Mouse (Mus musculus): ENCODE results near the gene Ncoa7.

Gene Ncoa7

DNA sequence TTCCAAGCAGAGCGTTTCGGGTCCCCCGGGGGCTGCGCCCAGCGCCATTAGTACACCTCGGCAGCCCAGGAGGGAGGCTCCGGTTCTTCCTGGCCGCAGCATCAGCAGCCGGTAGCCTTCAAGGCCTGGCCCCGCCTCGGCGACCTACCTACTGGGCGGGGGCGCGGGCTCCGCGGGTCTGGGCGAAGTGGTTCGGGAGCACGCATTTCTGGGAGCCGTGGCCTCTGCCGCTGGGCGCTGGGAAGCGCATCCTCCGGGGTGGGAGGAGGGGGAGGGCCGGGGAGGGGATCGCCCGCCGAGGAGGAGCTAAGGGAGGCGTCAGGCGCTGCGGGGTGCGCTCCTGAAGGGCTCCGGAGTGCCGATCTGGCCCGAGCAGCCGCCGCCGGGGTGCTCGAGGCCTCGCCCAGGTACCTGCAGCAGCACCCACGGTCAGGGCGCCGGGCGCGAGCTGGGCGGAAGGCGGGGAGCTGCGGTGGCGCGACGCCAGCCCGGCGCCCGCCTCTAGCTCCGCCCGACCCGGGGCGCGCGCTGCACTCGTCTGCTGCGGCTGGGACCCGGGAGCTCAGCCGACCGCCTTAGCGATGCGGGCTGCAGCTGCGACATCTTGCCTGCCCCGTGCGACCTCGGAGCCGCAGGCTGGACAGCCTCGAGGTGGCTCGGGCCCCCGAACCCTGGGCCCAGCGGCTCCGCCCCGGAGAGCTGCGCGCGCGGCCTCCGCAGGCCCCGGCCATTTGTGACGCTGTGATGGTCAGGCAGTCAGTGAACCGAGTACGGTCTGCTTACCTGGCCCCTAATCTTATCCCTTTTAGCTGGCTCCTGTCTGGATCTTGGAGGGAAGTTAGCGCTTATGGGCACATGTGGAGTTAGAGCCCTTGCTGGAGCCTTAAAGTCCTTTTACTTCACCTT is at the start of gene Ncoa7:
Gene Ncoa7 (minus strand): TSS at position 646 of the 906 bp plus-strand sequence.
- DNase-seq (ENCODE audit: low read depth) = peak; percentile 47

DNA sequence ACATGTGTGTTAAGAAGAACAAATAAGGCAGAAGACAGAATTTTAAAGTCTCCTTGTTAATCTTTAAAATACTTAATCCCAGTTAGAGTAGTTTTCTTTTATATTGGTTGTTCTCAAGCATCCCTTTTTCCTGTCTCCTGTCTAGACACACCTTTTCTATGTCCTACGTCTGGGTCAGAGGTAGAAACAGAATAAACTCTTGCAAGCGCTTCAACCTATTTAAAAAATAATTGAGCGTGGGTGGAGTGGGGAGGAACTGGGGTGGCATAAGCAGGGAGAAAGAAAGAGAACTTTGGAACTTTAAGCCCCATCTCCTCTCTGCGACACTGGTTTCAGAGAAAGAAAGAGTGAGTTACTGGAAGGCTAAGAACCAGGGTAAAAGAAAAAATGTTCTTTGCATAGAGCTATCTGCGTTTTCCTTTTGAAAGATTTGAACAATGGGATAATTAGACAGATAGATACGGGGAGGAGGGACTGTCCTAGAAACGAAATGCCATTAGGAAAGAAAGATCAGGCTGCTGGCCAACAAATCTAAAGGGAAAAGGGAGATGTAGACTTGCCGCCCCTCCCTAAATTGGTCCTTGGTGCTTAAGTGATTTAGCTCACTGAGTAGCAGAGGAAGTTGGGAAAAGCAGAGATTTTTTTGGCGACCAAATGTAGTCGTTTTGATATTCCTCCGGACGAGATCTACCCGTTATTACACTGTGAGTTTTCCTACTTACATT is 42.1 kb upstream of the Ncoa7 start:
- no peak for DNase-seq (ENCODE audit: low read depth)

DNA sequence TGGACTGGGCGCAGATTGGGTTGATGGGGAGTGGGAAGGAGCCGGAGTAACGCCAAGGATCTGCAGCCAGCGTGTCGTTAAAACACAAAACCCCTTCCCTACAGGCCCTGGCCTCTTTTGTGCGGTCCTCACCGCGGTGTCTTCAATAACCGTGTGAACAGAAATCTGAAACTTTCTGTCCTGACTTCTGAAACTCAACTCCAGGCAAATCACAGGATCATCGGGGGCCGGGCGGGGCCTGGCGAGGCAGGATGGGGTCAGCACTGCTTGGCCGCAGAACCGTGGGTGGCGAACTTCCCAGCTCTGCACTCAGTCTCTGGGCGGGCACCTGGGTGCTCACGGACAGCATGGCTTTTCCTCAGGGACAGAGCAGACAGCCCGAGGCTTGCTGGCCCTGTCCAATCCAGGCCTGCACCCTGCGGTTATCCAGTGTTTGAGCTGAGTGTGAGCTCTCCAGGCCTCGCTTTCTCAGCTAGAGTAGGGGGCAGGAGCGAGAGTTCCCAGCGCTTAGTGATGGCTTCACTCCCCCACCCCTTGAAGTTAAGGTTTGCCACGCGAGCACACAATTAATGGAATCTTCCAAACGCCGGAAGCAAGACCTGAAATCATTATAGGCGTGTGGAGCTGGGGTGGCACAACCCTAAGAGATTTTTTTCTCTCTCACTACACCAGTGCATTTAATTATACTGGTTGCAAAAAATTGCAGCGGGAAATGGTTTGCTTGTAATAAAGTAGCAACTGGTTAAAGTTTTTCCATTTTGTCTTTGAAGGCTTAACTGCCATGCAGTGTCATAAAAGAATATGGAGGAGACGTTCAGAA is 41.3 kb upstream of the Ncoa7 start:
- DNase-seq (ENCODE audit: low read depth) = no peak

DNA sequence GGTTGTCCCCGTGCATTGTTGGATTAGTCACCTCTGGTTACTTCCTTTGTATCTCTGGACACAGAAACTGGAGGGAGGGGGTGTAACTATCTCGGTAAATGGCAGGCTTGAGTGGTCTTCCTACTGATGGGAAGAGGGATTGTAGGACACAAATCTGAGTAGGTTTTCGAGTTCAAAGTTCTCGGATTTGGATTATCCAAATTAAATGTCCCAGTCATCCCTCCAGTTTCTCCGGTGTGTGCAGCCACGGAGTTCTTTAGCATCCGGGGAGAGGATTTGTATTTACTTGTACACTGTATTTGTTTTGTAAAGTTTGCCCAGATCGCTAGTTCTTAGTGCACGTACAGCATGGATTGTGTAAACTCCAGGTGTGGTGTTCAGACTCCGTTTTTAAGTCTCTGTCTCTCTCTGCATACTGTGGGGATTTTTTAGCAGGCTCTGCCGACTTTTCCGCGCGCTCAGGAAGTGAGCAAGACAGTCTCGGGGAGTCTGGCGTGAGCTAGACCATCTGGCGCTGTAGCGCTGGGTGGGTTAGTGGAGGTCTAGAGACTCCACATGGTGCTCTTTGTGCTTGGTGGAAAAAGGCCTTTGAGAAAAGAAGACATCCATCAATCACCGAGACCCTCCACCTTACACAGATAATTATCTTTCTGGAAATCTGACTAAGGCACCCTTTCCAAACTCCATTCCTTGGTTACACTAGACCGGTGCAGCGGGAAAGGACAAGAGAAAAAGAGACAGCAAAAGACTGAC is 40.5 kb upstream of the Ncoa7 start:
- no peak for DNase-seq (ENCODE audit: low read depth)

DNA sequence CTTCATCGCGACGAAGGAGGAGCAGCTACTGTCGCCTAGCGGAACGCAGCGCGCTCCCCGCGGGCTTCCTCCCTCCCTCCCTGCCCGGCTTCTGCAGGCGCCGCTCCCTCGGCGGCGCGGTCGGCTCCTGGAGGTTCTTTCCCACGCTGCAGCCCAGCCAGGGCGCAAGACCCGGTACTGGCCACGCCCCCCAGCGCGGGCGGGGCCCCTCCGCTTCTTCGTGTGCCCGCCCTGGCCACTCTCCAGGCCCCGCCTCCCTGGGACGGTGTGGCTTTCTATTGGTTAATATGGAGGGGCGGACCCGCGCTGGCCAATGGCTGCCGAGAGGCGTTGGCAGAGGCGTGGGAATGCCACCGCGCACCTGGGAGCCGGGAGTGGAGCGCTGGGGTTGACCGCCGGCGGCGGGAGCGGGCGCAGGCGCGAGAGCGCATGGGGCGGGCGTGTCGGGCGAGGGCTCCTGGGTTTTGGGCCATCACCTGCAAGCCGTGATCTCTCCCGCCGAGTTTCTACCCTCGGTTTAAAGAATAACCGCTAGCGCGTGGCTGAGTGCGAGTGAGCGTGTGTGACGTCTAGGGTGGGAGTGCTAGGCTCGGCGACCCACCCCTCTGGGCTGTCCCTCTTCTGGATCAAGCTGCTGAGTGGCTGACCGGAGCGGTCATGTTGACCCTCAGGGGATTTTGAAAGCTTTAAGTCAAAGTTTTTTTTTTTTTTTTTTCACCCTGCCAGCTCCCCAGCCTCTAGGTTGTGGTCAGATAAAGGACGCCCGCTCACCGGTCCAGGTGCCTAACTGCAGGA is 39.7 kb upstream of the Ncoa7 start, which contains the start of gene Hey2:
Gene Hey2 (minus strand): TSS at position 159 of the 795 bp plus-strand sequence.
- peak; percentile 91 for DNase-seq (ENCODE audit: low read depth)

DNA sequence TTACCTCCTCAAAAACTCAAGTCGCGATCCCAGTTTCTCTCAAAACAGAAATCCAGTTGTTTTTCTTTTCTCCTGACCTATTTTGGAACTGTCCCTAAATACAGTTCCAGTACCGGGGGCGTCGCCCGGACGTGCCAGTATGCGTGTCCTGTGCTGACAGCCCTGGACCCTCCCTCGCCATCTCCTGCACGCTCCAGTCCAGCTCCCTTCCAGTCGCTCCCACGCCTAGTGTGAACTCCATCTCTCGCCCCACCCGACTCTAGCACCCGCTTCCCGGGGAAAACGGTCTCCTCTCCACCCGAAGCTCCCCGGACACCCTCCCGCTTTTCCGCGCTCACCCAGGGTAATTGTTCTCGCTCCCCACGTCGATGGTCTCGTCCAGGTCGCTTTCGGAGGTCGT is 39.1 kb upstream of the Ncoa7 start:
- no peak for DNase-seq (ENCODE audit: low read depth)

DNA sequence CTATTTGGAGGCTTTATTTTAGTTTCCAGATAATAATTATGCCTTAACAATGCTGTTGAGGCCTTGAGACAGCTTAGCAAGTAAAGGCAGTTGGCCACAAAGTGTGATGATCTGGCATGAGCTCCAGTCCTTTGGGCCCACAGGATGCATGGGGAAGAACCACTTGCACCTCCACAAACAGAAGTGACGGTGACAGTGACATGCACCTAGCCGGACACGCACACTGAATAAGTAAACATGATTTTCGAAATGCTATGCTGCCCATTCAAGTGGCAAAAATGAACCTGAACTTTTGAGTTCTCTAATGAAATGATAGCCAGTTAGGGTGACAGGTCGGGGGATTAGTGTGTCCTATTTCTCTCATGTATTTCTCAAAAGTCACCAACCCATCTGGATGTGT is 37.7 kb upstream of the Ncoa7 start:
- no peak for DNase-seq (ENCODE audit: low read depth)

DNA sequence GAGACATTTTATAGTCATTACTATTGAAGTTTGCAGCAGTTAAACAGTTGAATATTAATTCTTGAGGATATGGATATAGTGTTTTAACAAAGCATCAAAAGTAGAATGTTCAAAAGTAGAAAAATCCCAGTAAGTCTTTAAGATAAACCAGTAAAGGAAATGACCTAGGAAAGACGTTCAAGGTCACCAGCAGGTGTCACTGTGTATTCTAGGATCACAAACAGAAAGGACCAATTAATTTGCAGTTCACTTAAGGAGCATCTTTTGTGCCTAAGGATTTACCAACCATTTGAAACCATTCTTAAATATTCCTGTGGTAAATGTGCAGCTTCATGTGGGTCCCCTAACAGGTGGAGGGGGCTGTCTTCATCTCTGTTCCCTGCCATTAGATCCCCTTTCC is 35.1 kb upstream of the Ncoa7 start:
- DNase-seq (ENCODE audit: low read depth) = no peak

DNA sequence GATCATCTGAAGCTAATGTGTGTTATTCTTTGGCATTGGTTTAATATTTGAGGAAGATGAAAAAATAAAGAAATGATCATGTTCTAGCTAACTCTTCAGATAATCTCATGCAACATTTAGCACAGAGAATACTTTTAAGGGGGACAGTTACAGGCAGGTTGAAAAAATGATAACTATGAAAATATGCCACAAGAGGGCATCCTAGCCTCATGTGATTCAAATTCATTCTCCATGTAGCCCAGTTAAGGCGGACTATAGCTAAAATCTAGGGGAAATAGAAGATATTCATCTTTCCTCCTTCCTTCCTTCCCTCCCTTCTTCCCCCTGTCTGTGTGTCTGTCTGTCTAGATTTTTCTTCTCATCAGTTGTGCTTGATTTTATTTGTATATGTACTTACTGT is 21.9 kb upstream of the Ncoa7 start:
- no peak for DNase-seq (ENCODE audit: low read depth)

DNA sequence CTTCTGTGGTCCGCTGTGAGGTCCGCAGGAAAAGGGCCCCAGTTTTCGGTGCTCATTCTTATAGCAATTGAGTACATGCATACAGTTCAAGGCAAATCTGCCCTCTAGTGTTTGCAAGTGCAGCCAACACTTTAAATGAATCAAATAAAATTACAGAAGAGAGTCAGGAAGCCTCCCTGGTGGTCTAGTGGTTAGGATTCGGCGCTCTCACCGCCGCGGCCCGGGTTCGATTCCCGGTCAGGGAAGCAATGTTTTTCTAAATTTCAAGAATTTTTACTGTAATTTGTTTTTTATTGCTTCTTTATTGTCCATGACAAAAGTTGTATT is 7.8 kb upstream of the Ncoa7 start:
- peak; percentile 76 for DNase-seq (ENCODE audit: low read depth)

DNA sequence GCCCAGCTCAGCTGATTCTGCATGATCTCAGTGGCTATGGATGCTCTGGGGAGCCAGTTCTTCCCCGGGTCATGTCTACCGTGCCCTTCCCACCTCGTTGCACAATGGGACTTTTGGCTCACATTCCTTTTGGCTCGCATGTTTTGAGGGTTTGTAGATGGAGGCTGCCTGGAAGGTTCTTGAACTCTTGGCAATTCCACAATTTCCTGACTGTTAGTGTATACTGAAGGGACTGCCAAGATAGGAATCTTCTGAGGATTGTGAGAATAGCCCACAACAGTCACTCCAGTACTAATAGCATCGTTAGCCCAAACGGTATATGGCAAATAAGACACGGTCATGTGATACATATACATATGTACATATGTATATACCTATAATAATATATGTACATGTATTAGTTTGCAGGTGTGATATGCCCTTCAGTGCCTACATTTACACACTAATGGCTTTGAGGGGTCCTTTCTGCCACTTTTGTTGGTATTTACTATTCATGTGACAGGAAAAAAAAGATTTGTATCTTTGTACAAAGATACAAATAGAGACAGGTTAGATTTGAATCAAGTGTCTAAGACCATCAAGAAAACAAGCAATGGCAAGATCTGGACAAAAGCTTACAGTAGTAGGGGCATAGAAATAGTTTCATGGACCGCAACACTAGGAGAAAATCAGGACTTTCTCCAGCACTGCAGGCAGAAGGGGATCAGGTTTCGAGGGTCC is 7.3 kb upstream of the Ncoa7 start:
- no peak for DNase-seq (ENCODE audit: low read depth)

DNA sequence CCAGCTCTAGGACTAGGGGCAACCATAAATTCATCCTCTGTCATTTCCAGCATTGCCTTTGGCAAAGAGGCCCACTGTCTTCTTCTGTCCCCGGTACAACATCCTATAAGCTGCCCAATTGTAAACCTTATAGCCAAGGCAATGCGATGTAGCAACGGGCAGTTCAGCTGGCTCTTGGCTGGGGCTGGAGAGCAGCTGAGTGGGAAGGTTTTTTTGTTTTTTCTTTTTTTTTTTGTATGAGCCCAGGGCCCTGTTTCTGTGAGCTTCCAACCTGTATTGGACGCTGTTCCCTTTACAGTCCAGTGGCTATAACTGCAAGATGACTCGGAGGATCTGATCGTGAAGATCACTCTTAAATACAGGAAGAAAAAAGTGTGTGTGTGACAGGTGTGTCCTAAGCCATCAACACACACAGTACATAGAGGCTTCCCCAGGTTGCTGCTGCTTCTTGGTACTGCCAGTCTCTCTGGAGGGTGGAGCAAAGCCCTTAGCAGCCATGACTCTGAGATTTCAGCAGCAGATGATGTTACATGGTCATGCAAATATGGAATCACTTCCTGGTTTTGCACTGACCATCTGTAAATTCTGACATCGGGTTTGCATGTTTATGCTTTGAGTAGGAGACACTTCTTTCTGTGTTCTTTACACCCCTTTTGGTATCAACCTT is 594 bp upstream of the Ncoa7 start:
- DNase-seq (ENCODE audit: low read depth) = no peak

DNA sequence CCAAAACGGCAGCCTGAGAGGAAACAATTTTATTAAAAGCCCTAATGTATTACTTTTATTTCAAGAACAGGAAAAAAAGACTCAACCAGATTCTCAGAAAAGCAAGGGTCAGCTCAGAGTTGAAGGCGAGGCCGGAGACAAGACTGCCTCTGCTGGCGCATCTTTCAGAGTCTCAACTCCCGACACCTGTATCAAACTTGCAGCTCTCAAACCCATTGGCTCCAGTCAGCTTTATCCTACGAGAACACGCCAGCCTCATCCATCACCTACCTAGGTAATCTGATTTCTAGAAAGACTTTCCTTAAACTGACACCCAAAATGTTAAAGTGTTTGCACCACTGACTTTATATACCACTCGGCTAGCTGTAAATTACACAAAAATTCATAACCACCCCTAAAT is 1.1 kb downstream of the Ncoa7 start:
- peak; percentile 43 for DNase-seq (ENCODE audit: low read depth)

DNA sequence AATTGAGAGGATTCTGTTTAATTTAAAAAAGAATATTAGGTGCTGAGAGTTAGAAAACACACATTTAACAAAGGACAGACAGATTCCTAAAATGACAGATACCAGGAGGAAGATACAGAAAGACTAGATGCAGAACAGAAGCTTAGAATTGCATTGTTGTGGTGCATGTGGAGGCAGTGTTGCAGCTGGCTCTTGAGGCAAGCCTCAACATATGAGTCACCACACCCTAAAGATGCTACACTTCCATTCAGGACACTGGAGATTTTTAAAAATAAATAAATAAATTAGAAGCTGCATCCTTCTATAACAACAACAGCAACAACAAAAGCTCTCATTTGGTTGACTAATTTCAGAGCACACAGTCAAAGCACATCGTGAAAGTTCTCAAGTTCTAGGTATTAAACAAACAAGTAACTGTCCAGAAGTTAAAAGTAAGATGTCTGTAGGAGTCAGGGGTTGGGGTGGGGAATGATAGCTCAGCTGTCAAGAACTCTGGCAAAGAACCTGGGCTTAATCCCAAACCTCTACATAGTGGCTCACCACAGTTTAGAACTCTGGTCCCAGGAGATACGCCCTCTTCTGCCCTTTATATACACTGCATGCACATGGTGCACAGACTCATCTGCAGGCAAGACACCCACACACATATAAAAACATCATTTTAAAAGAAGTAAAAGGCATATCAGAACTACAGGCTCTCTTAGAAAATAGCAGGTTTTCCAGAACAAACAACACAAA is 3.2 kb downstream of the Ncoa7 start:
- no peak for DNase-seq (ENCODE audit: low read depth)

DNA sequence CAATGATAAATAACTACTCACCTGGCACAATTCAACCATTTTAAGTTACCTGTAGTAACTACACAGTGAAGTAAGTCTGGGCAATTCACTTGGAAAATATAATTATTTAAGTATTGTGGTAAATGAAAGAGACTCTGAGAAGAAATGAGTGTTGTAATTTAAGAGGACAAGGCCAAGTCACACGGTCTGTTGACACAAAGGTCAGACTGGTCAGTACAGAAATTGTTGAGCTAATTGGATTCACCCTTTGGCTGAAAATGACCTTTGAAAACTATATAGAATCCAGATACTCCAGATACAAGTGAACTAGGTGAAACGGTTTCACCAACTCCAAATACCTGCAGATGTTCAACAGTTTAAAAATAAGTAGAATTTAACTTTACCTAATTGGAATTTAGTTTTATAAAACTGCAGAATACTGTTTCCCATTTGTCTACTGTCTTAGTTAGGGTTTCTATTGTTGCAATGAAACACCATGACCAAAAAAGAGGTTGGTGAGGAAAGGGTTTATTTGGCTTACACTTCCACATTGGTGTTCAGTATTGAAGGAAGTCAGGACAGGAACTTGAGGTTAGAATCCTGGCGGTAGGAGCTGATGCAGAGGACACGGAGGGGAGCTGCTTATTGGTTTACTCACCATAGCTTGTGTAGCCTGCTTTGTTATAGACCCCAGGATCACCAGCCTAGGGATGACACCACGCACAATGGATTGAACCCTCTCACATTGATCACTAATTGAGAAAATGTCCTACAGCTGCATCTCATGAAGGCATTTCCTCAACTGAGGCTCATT is 6.5 kb downstream of the Ncoa7 start:
- no peak for DNase-seq (ENCODE audit: low read depth)

DNA sequence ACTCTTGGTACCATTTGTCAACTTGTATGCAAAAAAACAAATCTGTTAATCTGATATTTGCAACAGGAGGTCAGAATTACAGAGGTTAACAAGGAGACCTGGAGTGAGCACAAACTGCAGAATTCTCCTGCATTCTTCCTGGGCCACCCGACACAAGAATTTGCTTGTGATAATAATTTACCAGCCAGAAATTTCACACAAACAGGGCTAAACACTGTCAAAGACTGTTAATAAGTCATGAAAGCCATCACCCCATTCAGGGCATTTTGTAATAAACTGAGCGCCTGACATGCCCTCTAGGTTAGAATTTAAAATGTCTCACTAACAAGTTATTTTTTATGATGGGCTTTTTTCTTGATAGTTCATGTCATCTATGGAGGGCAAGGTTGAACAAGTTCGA is 12.1 kb downstream of the Ncoa7 start:
- DNase-seq (ENCODE audit: low read depth) = no peak

DNA sequence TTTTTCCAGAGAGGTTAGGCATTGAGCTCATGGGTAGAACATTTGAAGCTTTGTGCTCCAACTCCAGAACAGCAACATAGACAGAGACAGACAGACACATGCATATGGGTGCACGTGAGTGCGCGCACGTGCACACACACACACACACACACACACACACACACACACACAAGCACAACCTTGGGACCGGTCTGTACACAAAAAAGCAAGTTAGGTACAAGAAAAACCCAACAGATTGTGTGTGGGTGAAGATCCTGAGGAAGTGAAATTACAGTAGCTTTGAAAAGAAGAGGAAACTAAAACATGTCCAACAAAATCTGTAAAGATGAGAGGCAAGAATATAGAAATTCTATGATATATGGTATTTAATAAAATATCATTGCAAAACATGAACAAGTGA is 13.6 kb downstream of the Ncoa7 start:
- no peak for DNase-seq (ENCODE audit: low read depth)

DNA sequence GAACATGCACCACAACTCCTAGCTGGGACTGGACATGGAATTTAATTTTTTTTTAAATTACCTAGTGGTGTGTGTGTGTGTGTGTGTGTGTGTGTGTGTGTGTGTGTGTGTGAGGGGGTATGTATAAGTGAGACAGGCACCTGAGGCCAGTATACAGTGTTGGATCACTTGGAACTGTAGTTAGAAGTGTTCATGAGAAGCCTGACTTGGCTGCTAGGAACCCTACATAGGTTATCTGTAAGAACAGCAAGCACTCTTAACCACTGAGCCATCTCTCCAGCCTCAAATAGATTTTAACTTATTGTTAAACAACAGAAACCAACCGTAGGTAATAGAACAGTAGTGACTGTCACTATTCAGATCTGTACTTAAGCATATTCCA is 14.8 kb downstream of the Ncoa7 start:
- DNase-seq (ENCODE audit: low read depth) = no peak
